Mouse (Mus musculus) CH12.LX (cell line): ENCODE data around the gene Vtn. TPM values are rescaled to one million over a fixed set of nuclear protein-coding genes. Genes with fewer than 3 reads are reported as not detected.

Experiments used
- DNase-seq: peaks from one replicate; pipeline ENCODE4 v3.0.0-alpha.2; 2013; ENCODE audit errors: extremely low read depth
- H3K27ac ChIP-seq: 2 replicates; pipeline ENCODE4 v1.5.1; 2012; ENCODE audit warnings: low read depth, mild to moderate bottlenecking, control low read depth, moderate library complexity; ENCODE audit not compliant: insufficient read depth
- H3K27me3 ChIP-seq: replicated peaks from 2 replicates; pipeline ENCODE3; 2012; ENCODE audit warnings: inconsistent platforms
- H3K36me3 ChIP-seq, 2 experiments: replicated peaks in 1 of 2; 2 replicates each; pipeline versions ENCODE3 to v1.6.1; 2012; ENCODE audit warnings: inconsistent platforms in 1 of 2, low read length in 1 of 2, mild to moderate bottlenecking in 1 of 2, mixed read lengths in 1 of 2, moderate library complexity in 1 of 2; ENCODE audit not compliant: control insufficient read depth in 1 of 2, insufficient read depth in 1 of 2
- H3K4me1 ChIP-seq, 2 experiments: 2 replicates each; pipeline ENCODE4 v1.6.1; 2012; ENCODE audit warnings: inconsistent platforms in 1 of 2, moderate library complexity in 1 of 2; ENCODE audit not compliant: insufficient read depth in 2 of 2, control insufficient read depth in 1 of 2
- H3K4me2 ChIP-seq: 2 replicates; pipeline ENCODE4 v1.6.1; 2012; ENCODE audit warnings: low read depth, mild to moderate bottlenecking, control low read depth; ENCODE audit not compliant: poor library complexity, insufficient read depth, severe bottlenecking
- H3K4me3 ChIP-seq, 3 experiments: fragments of 150-350 bp in 1 of 3; sonication (generic) in 1 of 3; replicated peaks in 1 of 3; 2 replicates each; pipeline versions ENCODE3 to v1.5.1; 2011 to 2012; ENCODE audit warnings: low read depth in 2 of 3, low read length in 2 of 3, mild to moderate bottlenecking in 2 of 3, moderate library complexity in 2 of 3, control low read depth in 1 of 3, improper control_type of control experiment in 1 of 3, inconsistent platforms in 1 of 3, mixed read lengths in 1 of 3; ENCODE audit not compliant: poor library complexity in 1 of 3
- H3K79me2 ChIP-seq: replicated peaks from 2 replicates; pipeline ENCODE4 v1.6.1; 2012; ENCODE audit warnings: mild to moderate bottlenecking, moderate library complexity; ENCODE audit not compliant: control insufficient read depth, poor library complexity, insufficient read depth, severe bottlenecking; ENCODE audit errors: extremely low read depth
- H3K9ac ChIP-seq: 2 replicates; pipeline ENCODE4 v1.6.1; 2012; ENCODE audit warnings: low read depth, mild to moderate bottlenecking, control low read depth, moderate library complexity; ENCODE audit not compliant: insufficient read depth
- H3K9me3 ChIP-seq: replicated peaks from 2 replicates; pipeline ENCODE3; 2012; ENCODE audit warnings: low read length, inconsistent platforms, mixed read lengths
- BHLHE40 ChIP-seq: IDR thresholded peaks from 2 replicates; pipeline ENCODE4 v1.6.1; 2011; ENCODE audit warnings: mild to moderate bottlenecking, low read depth, low read length, improper control_type of control experiment
- CHD1 ChIP-seq: IDR thresholded peaks from 2 replicates; pipeline ENCODE4 v1.6.1; 2012; ENCODE audit warnings: low read depth, low read length, improper control_type of control experiment, inconsistent platforms
- CHD2 ChIP-seq: IDR thresholded peaks from 2 replicates; pipeline ENCODE4 v1.6.1; 2011; ENCODE audit warnings: low read length, improper control_type of control experiment
- E2F4 ChIP-seq: IDR thresholded peaks from 2 replicates; pipeline ENCODE4 v1.6.1; 2011; ENCODE audit warnings: low read depth, low read length, improper control_type of control experiment; ENCODE audit not compliant: insufficient replicate concordance
- IRF4 ChIP-seq: IDR thresholded peaks from 2 replicates; pipeline ENCODE4 v1.6.1; 2014; ENCODE audit warnings: low read depth, mild to moderate bottlenecking, inconsistent platforms, low read length, improper control_type of control experiment
- JUN ChIP-seq: IDR thresholded peaks from 2 replicates; pipeline ENCODE4 v1.6.1; 2011; ENCODE audit warnings: low read depth, mild to moderate bottlenecking, low read length, improper control_type of control experiment, moderate library complexity; ENCODE audit not compliant: insufficient read depth
- JUND ChIP-seq: conservative IDR thresholded peaks from 2 replicates; pipeline ENCODE4 v1.6.1; 2011; ENCODE audit warnings: low read depth, low read length, improper control_type of control experiment
- MAX ChIP-seq: IDR thresholded peaks from 2 replicates; pipeline ENCODE4 v1.6.1; 2011; ENCODE audit warnings: low read length, improper control_type of control experiment
- MYC ChIP-seq: IDR thresholded peaks from 2 replicates; pipeline ENCODE4 v1.6.1; 2011; ENCODE audit warnings: low read depth, mild to moderate bottlenecking, improper control_type of control experiment, low read length
- NELFE ChIP-seq: IDR thresholded peaks from 2 replicates; pipeline ENCODE4 v1.6.1; 2011; ENCODE audit warnings: low read depth, low read length, improper control_type of control experiment
- PAX5 ChIP-seq: IDR thresholded peaks from 2 replicates; pipeline ENCODE4 v1.6.1; 2012; ENCODE audit warnings: low read length, inconsistent platforms, mixed read lengths
- POLR2A ChIP-seq: IDR thresholded peaks from 2 replicates; pipeline ENCODE4 v1.6.1; 2011; ENCODE audit warnings: low read depth, mild to moderate bottlenecking, improper control_type of control experiment, low read length
- RAD21 ChIP-seq: IDR thresholded peaks from 2 replicates; pipeline ENCODE4 v1.6.1; 2011; ENCODE audit warnings: low read depth, mild to moderate bottlenecking, low read length, improper control_type of control experiment, moderate library complexity
- RCOR1 ChIP-seq: conservative IDR thresholded peaks from 2 replicates; pipeline ENCODE4 v1.6.1; 2012; ENCODE audit warnings: low read depth, mild to moderate bottlenecking, inconsistent platforms, low read length, improper control_type of control experiment
- SIN3A ChIP-seq: IDR thresholded peaks from 2 replicates; pipeline ENCODE4 v1.6.1; 2012; ENCODE audit warnings: low read length, improper control_type of control experiment, inconsistent platforms
- UBTF ChIP-seq: IDR thresholded peaks from 2 replicates; pipeline ENCODE4 v1.6.1; 2012; ENCODE audit warnings: low read depth, mild to moderate bottlenecking, inconsistent platforms, low read length, improper control_type of control experiment, moderate library complexity
- USF2 ChIP-seq: conservative IDR thresholded peaks from 2 replicates; pipeline ENCODE4 v1.6.1; 2011; ENCODE audit warnings: low read depth, low read length, improper control_type of control experiment
- ZMIZ1 ChIP-seq: IDR thresholded peaks from 2 replicates; pipeline ENCODE4 v1.6.1; 2012; ENCODE audit warnings: low read depth, mild to moderate bottlenecking, inconsistent platforms, low read length, improper control_type of control experiment
- dilution Hi-C: fragments of 300-500 bp; cut with MboI; formaldehyde crosslinking; loops from 2 replicates; pipeline ENCODE4 v1.14.3; 2020; ENCODE audit warnings: low sequenced_read_pairs; ENCODE audit not compliant: extremely low pct_unique_long_range_greater_than_20kb, extremely low pct_ligation_motif_present
- in situ Hi-C: fragments of 300-500 bp; cut with MboI; formaldehyde crosslinking; loops from 3 replicates; pipeline ENCODE4 v1.14.3; 2019; ENCODE audit warnings: low sequenced_read_pairs, low pct_ligation_motif_present, low pct_unique_long_range_greater_than_20kb, mixed read lengths
- polyA plus RNA-seq: library from polyadenylated mRNA; unstranded; fragments of >175 nt; gene quantifications from 2 replicates; pipeline ENCODE4 v1.2.1, GENCODE M21; 2012; ENCODE audit warnings: low read depth; ENCODE audit not compliant: insufficient read length
- total RNA-seq, 2 experiments: library from RNA; depleted of rRNA; stranded (reverse); fragments of 300-350 nt in 1 of 2; fragments of >200 nt in 1 of 2; gene quantifications; 2 replicates each; pipeline ENCODE4 v1.2.3; 2012 to 2014

Vtn gene
- total and polyA plus RNA-seq, 3 experiments: not detected

DNA sequence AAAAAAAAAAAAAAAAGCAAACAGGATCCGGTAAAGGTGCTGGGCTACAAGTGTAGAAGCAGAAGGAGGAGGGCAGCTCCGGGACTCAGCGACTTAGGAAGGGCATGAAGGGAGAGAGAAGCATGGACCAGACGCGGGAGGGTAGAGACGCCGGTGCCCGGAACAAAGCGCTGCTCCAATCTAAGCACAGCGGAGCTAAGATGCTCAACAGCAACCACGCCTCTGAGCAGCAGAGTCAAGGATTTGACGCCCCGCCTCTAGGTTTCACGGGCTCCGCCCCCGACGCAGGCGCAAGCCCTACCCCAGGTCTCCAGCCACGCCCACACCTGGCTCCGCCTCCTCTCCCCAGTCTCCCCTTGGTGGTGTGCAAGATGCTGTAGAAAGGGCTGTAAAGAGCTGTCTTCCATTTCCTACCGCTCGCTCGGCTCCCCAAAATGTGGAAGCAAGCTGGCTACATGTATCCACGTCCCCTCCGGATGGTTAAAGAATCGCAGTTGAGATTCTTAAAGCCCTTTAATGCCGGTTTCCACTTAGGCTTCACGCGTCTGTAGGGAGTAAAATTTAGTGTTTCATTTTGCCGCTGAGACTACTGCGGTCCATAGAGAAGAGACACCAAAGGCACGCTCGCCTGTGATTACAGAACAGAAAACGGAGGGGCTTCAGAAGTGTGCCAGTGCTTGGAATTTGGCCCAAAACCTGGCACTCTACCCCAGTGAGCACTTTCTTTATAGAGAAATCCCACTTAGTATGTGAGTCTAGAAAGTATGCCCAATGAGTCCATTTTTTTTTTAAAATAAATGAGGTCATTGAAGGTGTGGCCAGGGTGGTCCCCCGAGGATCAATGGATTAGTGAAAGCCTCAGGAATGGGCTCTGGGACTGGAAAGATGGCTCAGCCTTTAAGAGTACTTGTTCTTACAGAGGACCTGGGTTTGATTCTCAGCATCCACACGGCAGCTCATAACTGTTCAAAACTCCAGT lies 1.1 kb upstream of the Vtn start, which contains the start of gene Sarm1 (continued):
- TF ChIP-seq RCOR1: no peak
- TF ChIP-seq CHD1: no peak
- TF ChIP-seq CHD2: no peak
- TF ChIP-seq SIN3A: peak; percentile 71; the same call in 1 of the 2 replicates
- TF ChIP-seq UBTF: peak; percentile 75; the same call in 1 of the 2 replicates
- 0 out of 2 replicates have a peak, but pooled peaks have one; percentile 26 for TF ChIP-seq IRF4
- TF ChIP-seq JUND: no peak
- no peak for TF ChIP-seq BHLHE40
- TF ChIP-seq USF2: no peak
- peak; percentile 93 for TF ChIP-seq NELFE
- TF ChIP-seq MYC: 0 out of 2 replicates have a peak, but pooled peaks have one; percentile 66

DNA sequence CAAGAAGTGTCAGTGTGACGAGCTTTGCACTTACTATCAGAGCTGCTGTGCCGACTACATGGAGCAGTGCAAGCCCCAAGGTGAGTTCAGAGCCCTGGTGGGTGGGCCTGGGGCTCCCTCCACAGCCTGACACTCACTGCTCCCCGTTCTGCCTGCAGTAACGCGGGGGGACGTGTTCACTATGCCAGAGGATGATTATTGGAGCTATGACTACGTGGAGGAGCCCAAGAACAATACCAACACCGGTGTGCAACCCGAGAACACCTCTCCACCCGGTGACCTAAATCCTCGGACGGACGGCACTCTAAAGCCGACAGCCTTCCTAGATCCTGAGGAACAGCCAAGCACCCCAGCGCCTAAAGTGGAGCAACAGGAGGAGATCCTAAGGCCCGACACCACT lies 652 bp downstream of the Vtn start:
- DNase-seq: no peak
- no peak overlapping the region for H3K9ac ChIP-seq
- H3K27me3 ChIP-seq: peaks cover 41% of the 10 kb centered on the region
- H3K4me1 ChIP-seq: peaks cover 5 to 12% of the 10 kb centered on the region in 2 experiments
- no peaks in the 10 kb centered on the region for H3K9me3 ChIP-seq
- no peak for TF ChIP-seq E2F4
- TF ChIP-seq ZMIZ1: no peak
- TF ChIP-seq POLR2A: no peak
- TF ChIP-seq IRF4: no peak
- TF ChIP-seq JUN: no peak
- TF ChIP-seq RAD21: no peak
- TF ChIP-seq NELFE: no peak
- TF ChIP-seq MAX: no peak
- TF ChIP-seq PAX5: no peak
- no peak for TF ChIP-seq CHD2
- no peaks in the 10 kb centered on the region for H3K79me2 ChIP-seq
- H3K27ac ChIP-seq: no peak overlapping the region
- H3K4me2 ChIP-seq: no peak overlapping the region
- peaks cover 0 to 17% of the 10 kb centered on the region in 2 experiments for H3K36me3 ChIP-seq
- no peak overlapping the region for H3K4me3 ChIP-seq
- dilution Hi-C loops (no loop called here), in situ Hi-C loops (loop anchor here (5.0 kb wide), 1 partner anchor 37 kb away; no protein-coding TSS in a partner anchor)
